Mouse (Mus musculus) stomach, postnatal 0 days (tissue): ENCODE measurements around the gene Igfbpl1.

Source experiments
- CTCF ChIP-seq: IDR thresholded peaks from 2 replicates; pipeline ENCODE4 v1.5.1; 2016; ENCODE audit warnings: antibody characterized with exemption, low read depth, mild to moderate bottlenecking, moderate library complexity
- EP300 ChIP-seq: optimal IDR thresholded peaks from 2 replicates; pipeline ENCODE3; 2016; ENCODE audit warnings: antibody characterized with exemption

DNA sequence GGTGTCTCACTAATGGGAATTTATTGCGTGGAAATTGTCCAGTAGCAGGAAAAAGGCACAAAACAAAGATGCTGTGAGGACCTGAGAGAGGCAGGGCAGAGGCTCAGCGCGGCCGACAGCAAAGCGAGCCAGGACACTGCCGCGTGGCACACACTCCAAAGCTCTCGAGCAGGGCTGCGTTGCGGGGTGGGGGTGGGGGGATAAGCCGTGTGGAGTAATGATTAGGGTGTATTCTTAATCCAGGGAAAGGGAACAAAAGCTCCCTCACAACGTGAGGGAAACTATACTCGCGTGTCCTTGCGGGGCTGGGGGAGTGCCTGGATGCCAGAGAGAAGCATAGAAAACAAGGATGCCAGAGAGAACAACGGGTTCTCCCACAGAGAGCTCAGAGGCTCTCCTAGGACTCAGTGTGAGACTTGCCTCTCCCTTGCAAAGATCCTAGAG lies 61.6 kb downstream of the Igfbpl1 start:
- TF ChIP-seq CTCF (no peak), EP300 (no peak)
